Comparison of ENCODE assay signal across 19 mouse cellular contexts in the genomic region with DNA sequence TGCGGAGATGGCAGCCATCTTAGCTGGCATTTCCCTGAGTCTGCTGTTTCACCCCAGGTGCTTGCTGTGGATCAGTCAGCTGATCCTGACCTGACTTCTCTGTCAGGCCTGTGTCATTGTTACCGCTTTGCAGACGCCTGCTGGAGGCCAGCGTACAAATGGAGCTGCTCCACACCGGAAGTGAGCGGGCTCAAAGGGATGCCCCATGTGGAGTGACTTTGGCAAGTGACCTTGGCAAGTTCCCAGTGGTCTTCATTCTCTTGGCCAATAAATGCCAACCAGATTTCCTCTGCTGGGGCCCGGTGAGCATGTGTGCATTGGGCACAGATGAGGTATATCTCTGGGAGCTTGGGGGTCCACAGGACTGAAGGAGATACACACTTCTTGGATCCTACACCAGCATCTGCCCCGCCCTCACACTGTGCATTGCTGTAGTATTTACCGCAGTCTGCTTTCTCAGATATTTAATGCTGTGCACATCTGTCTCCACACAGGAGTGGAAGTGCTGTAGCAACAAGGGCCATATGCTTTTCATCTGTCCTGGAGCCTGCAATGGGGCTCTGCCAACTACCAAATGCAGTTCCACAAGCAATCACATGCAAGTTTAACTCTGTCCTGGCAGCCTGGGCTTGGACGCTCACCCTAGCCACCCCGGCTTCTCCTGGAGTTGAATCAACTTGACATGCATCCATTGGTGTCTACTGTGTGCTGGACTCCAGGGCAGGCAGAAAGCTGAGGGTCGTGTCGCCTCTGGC.
DNase-seq lines count a peak whose midpoint lies in the region; ATAC-seq and TF ChIP-seq lines count a peak whose summit lies in the region.
"Had no signal": no experiment of that assay in that cellular context is flagged by ENCODE, and none has a peak within 500 bp of the region (broad histone marks: within the 10 kb centered on the region; RNA-seq: fewer than 3 reads in every experiment).

No protein-coding gene starts in this region.

- no peaks in the 10 kb centered on the region for H3K36me3 ChIP-seq in forebrain, embryonic 10.5 days (replicated peaks)
- no peaks in the 10 kb centered on the region for H3K36me3 ChIP-seq in forebrain, embryonic 14.5 days (ENCODE audit: control insufficient read depth, insufficient read depth, low read length)
- no peaks in the 10 kb centered on the region for H3K36me3 ChIP-seq in midbrain, postnatal 0 days (ENCODE audit: insufficient read depth, low read length)
- H3K36me3 ChIP-seq in midbrain, embryonic 13.5 days = no peaks in the 10 kb centered on the region
- no peaks in the 10 kb centered on the region for H3K36me3 ChIP-seq in hindbrain, embryonic 16.5 days (ENCODE audit: control insufficient read depth, insufficient read depth, low read length)
- no peaks in the 10 kb centered on the region for H3K36me3 ChIP-seq in neural tube, embryonic 15.5 days
- no peaks in the 10 kb centered on the region for H3K36me3 ChIP-seq in kidney, embryonic 14.5 days (ENCODE audit: control insufficient read depth, insufficient read depth, low read length)
- H3K36me3 ChIP-seq: heart, embryonic 15.5 days; neural tube, embryonic 12.5 days had no signal

- TF ChIP-seq CTCF in midbrain, postnatal 0 days (IDR thresholded peaks at IDR 0.05) = no peak

- ATAC-seq in forebrain, embryonic 14.5 days = no peak
- ATAC-seq in midbrain, postnatal 0 days (ENCODE audit: low FRiP score) = peak; percentile 14; the same call in 1 of the 2 replicates
- ATAC-seq in midbrain, embryonic 13.5 days = no peak
- ATAC-seq in hindbrain, embryonic 16.5 days = peak; percentile 53; the same call in 1 of the 2 replicates
- peak; percentile 32; the same call in 1 of the 2 replicates for ATAC-seq in neural tube, embryonic 15.5 days (ENCODE audit: low FRiP score)
- ATAC-seq in kidney, embryonic 14.5 days (ENCODE audit: low FRiP score, low TSS enrichment) = no peak

- no peaks in the 10 kb centered on the region for H3K27me3 ChIP-seq in forebrain, embryonic 10.5 days (ENCODE audit: poor library complexity, severe bottlenecking)
- H3K27me3 ChIP-seq in forebrain, embryonic 14.5 days (replicated peaks; ENCODE audit: control insufficient read depth, insufficient read depth, low read length) = no peaks in the 10 kb centered on the region
- no peaks in the 10 kb centered on the region for H3K27me3 ChIP-seq in midbrain, postnatal 0 days (ENCODE audit: insufficient read depth, low read length)
- H3K27me3 ChIP-seq in midbrain, embryonic 13.5 days = no peaks in the 10 kb centered on the region
- no peaks in the 10 kb centered on the region for H3K27me3 ChIP-seq in hindbrain, embryonic 16.5 days (replicated peaks; ENCODE audit: control insufficient read depth, insufficient read depth, low read length)
- no peaks in the 10 kb centered on the region for H3K27me3 ChIP-seq in neural tube, embryonic 15.5 days (replicated peaks)
- no peaks in the 10 kb centered on the region for H3K27me3 ChIP-seq in kidney, embryonic 14.5 days (ENCODE audit: control insufficient read depth, insufficient read depth, low read length)
- H3K27me3 ChIP-seq: heart, embryonic 15.5 days; neural tube, embryonic 12.5 days had no signal

- H3K4me1 ChIP-seq in forebrain, embryonic 10.5 days = peaks cover 58% of the 10 kb centered on the region
- H3K4me1 ChIP-seq in forebrain, embryonic 14.5 days (ENCODE audit: control insufficient read depth, insufficient read depth, low read length) = peaks cover 11% of the 10 kb centered on the region
- H3K4me1 ChIP-seq in midbrain, postnatal 0 days (ENCODE audit: insufficient read depth, low read length) = no peaks in the 10 kb centered on the region; the same call in 1 of the 2 replicates
- peaks cover 31% of the 10 kb centered on the region for H3K4me1 ChIP-seq in midbrain, embryonic 13.5 days (replicated peaks)
- peaks cover 10% of the 10 kb centered on the region for H3K4me1 ChIP-seq in hindbrain, embryonic 16.5 days (ENCODE audit: control insufficient read depth, insufficient read depth, low read depth, low read length)
- peaks cover 27% of the 10 kb centered on the region for H3K4me1 ChIP-seq in neural tube, embryonic 15.5 days
- H3K4me1 ChIP-seq in kidney, embryonic 14.5 days (ENCODE audit: control insufficient read depth, insufficient read depth, low read length) = peaks cover 16% of the 10 kb centered on the region

- WGBS in forebrain, embryonic 10.5 days = 90% methylated on average over 13 of the region's 13 CpGs
- WGBS in forebrain, embryonic 14.5 days = 90% methylated on average over 13 of the region's 13 CpGs
- 83% methylated on average over 13 of the region's 13 CpGs for whole genome bisulfite sequencing in midbrain, postnatal 0 days
- WGBS in midbrain, embryonic 13.5 days = 85% methylated on average over 13 of the region's 13 CpGs
- 67% methylated on average over 13 of the region's 13 CpGs for WGBS in hindbrain, embryonic 16.5 days
- 71% methylated on average over 13 of the region's 13 CpGs for WGBS in neural tube, embryonic 15.5 days
- WGBS in kidney, embryonic 14.5 days = 91% methylated on average over 13 of the region's 13 CpGs

- no peaks in the 10 kb centered on the region for H3K9me3 ChIP-seq in forebrain, embryonic 10.5 days
- no peaks in the 10 kb centered on the region for H3K9me3 ChIP-seq in forebrain, embryonic 14.5 days (replicated peaks; ENCODE audit: control insufficient read depth, low read length)
- H3K9me3 ChIP-seq in midbrain, postnatal 0 days (ENCODE audit: low read length) = no peaks in the 10 kb centered on the region
- no peaks in the 10 kb centered on the region for H3K9me3 ChIP-seq in midbrain, embryonic 13.5 days
- H3K9me3 ChIP-seq in hindbrain, embryonic 16.5 days (ENCODE audit: control insufficient read depth, low read length) = no peaks in the 10 kb centered on the region
- no peaks in the 10 kb centered on the region for H3K9me3 ChIP-seq in neural tube, embryonic 15.5 days (replicated peaks)
- H3K9me3 ChIP-seq in kidney, embryonic 14.5 days (ENCODE audit: control insufficient read depth, low read length) = no peaks in the 10 kb centered on the region
- H3K9me3 ChIP-seq: heart, embryonic 15.5 days; neural tube, embryonic 12.5 days had no signal

- H3K27ac ChIP-seq in forebrain, embryonic 10.5 days = peak overlapping the region; percentile 70
- H3K27ac ChIP-seq in forebrain, embryonic 14.5 days (ENCODE audit: low read depth, low read length) = no peak overlapping the region
- no peak overlapping the region for H3K27ac ChIP-seq in midbrain, postnatal 0 days (ENCODE audit: low read depth, low read length)
- H3K27ac ChIP-seq in midbrain, embryonic 13.5 days = no peak overlapping the region
- no peak overlapping the region for H3K27ac ChIP-seq in hindbrain, embryonic 16.5 days (ENCODE audit: low read depth, low read length)
- H3K27ac ChIP-seq in neural tube, embryonic 15.5 days (replicated peaks) = no peak overlapping the region
- H3K27ac ChIP-seq in kidney, embryonic 14.5 days (ENCODE audit: low read depth, low read length) = no peak overlapping the region
- H3K27ac ChIP-seq: heart, embryonic 15.5 days; macrophage; neural tube, embryonic 12.5 days had no signal

- H3K9ac ChIP-seq in forebrain, embryonic 14.5 days (ENCODE audit: low read length) = no peak overlapping the region
- no peak overlapping the region for H3K9ac ChIP-seq in midbrain, postnatal 0 days (replicated peaks; ENCODE audit: low read length, poor library complexity, severe bottlenecking)
- H3K9ac ChIP-seq in midbrain, embryonic 13.5 days (replicated peaks) = no peak overlapping the region
- H3K9ac ChIP-seq in hindbrain, embryonic 16.5 days (ENCODE audit: low read depth, low read length) = no peak overlapping the region
- H3K9ac ChIP-seq in neural tube, embryonic 15.5 days (replicated peaks) = no peak overlapping the region
- H3K9ac ChIP-seq in kidney, embryonic 14.5 days (ENCODE audit: low read depth, low read length) = no peak overlapping the region
- H3K9ac ChIP-seq: heart, embryonic 15.5 days; neural tube, embryonic 12.5 days had no signal

- no peak overlapping the region for H3K4me2 ChIP-seq in forebrain, embryonic 14.5 days (ENCODE audit: low read length)
- no peak overlapping the region for H3K4me2 ChIP-seq in midbrain, postnatal 0 days (ENCODE audit: low read depth, low read length, poor library complexity, severe bottlenecking)
- H3K4me2 ChIP-seq in midbrain, embryonic 13.5 days (replicated peaks) = no peak overlapping the region
- no peak overlapping the region for H3K4me2 ChIP-seq in hindbrain, embryonic 16.5 days (ENCODE audit: low read length)
- no peak overlapping the region for H3K4me2 ChIP-seq in neural tube, embryonic 15.5 days
- H3K4me2 ChIP-seq in kidney, embryonic 14.5 days (replicated peaks; ENCODE audit: low read depth, low read length) = no peak overlapping the region
- H3K4me2 ChIP-seq: heart, embryonic 15.5 days; neural tube, embryonic 12.5 days had no signal

- H3K4me3 ChIP-seq in forebrain, embryonic 10.5 days = no peak overlapping the region
- no peak overlapping the region for H3K4me3 ChIP-seq in forebrain, embryonic 14.5 days (ENCODE audit: low read depth, low read length)
- no peak overlapping the region for H3K4me3 ChIP-seq in midbrain, postnatal 0 days (ENCODE audit: low read depth, low read length)
- no peak overlapping the region for H3K4me3 ChIP-seq in midbrain, embryonic 13.5 days (replicated peaks)
- no peak overlapping the region for H3K4me3 ChIP-seq in hindbrain, embryonic 16.5 days (ENCODE audit: low read length)
- H3K4me3 ChIP-seq in neural tube, embryonic 15.5 days (replicated peaks) = no peak overlapping the region
- no peak overlapping the region for H3K4me3 ChIP-seq in kidney, embryonic 14.5 days (ENCODE audit: low read length)
- H3K4me3 ChIP-seq: heart, embryonic 15.5 days; neural tube, embryonic 12.5 days had no signal

- no peak for DNase-seq in forebrain, embryonic 10.5 days (ENCODE audit: extremely low spot score, low spot score)
- DNase-seq in forebrain, embryonic 14.5 days (ENCODE audit: low spot score) = no peak
- DNase-seq in midbrain, postnatal 0 days (ENCODE audit: low spot score) = peak; percentile 62
- DNase-seq in kidney, adult 9 months = no peak
- DNase-seq: adrenal gland, adult 2 months; cerebellum, adult 18-20 months; embryo, embryonic 11 days; kidney, postnatal 14 days; layer of hippocampus, adult 9-11 months; lung, adult 18-20 months; midbrain, embryonic 14.5 days; thymus, adult 2 months had no signal

Comparison
In these comparisons a context has a peak if more than half of its experiments do, and no peak if none do; other contexts are left out.
1. ATAC-seq: peak in midbrain, postnatal 0 days (single experiment), hindbrain, embryonic 16.5 days (single experiment) and neural tube, embryonic 15.5 days (single experiment); none in forebrain, embryonic 14.5 days (single experiment), midbrain, embryonic 13.5 days (single experiment) and kidney, embryonic 14.5 days (single experiment).